Mouse (Mus musculus): ENCODE data around the gene Fbln2. TPM values are rescaled to one million over a fixed set of nuclear protein-coding genes. Genes with fewer than 3 reads are reported as not detected.
"Not testable (repeated sequence)": the region's sequence is repeated elsewhere in the genome, so short reads cannot be mapped to it uniquely, and the experiment has no call there.

Gene Fbln2
- 1 to 10 TPM; 4.0 to 6.8 TPM for total RNA-seq (2021)

- DNase-seq (ENCODE audit: low spot score in 2 of 2); intact Hi-C loops (cut with DNase I): not testable (repeated sequence)
Observed at GRCm38 (mm10) chr6:91212155-91212554, at the start of gene Fbln2. Gene Fbln2, plus strand, starts transcription at chr6:91212455.

GRCm38 (mm10) chr6:91163195-91163911 is 48.9 kb upstream of the Fbln2 start:
- DNase-seq (ENCODE audit: low spot score in 2 of 2) = no peak
- intact Hi-C loops (cut with DNase I) = no loop called here

DNA sequence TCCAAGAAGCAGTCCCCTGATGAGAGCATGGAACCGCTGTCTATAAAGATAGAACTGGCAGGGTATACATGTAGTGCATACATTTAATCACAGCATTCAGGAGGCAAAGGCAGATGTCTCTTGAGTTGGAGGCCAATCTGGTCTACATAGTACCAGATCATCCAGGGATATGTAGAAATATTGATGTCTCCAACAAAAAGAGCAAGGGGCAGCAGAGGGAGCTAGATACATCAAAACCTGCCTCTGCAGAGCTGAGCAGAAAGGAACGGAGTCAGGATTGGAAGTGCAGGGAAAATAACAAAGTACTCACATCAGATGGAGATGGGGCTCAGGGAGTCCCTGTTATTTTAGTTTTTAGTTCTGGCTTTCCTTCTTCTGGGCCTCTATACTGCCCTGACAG is 47.7 kb upstream of the Fbln2 start:
- DNase-seq (ENCODE audit: low spot score in 2 of 2) = no peak
- intact Hi-C loops (cut with DNase I) = no loop called here

DNA sequence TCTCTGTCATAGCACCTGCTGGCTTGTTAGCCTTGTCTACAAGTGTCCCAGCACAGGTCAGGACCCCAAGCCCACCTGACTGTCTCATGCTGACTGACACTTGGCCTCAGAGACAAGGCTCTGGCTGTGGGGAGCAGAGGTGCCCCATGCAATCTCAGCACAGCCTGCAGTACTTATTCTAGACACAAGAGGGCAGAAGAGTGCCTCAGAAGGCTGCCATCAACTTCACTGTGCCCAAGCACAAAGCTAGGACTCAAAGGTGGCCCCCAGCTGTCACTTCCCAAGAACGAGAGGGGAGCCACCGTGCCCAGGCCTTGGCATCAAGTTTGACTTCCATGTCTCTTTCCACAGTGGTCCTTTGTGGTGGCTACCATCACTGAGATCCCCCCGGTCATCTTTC is 47.0 kb upstream of the Fbln2 start:
- DNase-seq (ENCODE audit: low spot score in 2 of 2) = peak; percentile 73 to 76
- intact Hi-C loops (cut with DNase I) = loop anchor here (1.0 kb wide), 1 partner anchor 112 kb away; no protein-coding TSS in a partner anchor

DNA sequence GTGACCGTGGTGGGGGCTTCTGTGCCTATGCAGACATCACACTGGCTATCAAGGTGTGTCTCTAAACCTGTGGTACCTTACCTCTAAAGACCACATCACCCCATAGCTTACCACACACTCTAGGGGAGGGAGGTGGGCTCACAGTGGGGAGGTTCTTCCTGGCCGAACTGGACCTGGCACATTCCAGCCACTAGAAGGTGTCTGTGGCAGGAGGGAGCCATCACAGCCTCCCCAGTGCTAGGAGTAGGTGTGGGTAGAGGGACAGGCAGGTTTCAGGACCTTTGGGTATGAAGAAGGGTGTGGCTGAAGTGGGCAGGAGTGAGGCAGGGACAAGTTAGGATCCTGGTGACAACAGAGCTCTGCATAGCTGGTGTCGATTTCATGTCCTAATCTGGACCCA is 44.4 kb upstream of the Fbln2 start:
- DNase-seq (ENCODE audit: low spot score in 2 of 2) = no peak
- intact Hi-C loops (cut with DNase I) = no loop called here

DNA sequence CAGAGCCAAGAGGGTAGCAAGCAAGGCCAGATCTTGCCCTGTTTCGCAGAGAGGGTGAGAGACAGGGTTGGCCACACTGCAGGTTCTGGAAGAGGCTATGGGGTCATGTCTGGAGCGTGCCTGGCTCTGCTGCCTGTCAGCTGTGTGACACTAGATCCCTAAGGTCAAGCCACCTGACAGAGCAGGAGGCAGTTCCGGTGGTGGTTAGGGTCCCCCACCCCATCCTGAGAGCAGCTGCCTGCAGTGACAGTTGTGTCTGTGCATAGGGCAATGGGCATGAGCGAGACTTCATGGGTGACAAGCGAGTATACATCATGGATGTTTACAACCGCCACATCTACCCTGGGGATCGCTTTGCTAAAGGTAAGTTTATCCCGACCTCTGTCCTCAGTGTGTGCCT is 43.1 kb upstream of the Fbln2 start:
- DNase-seq (ENCODE audit: low spot score in 2 of 2) = no peak
- intact Hi-C loops (cut with DNase I) = no loop called here

GRCm38 (mm10) chr6:91171396-91171895 is 40.8 kb upstream of the Fbln2 start:
- no peak for DNase-seq (ENCODE audit: low spot score in 2 of 2)
- intact Hi-C loops (cut with DNase I) = loop anchor here (5.0 kb wide), 1 partner anchor 241 kb away; the partner anchor contains the start of gene Wnt7a

- intact Hi-C loops (cut with DNase I) = loop anchor here (2.0 to 5.0 kb wide), 2 partner anchors 104 to 240 kb away; partner anchors contain the start of gene Wnt7a
- DNase-seq (ENCODE audit: low spot score in 2 of 2) = no peak
Observed at GRCm38 (mm10) chr6:91172381-91172780, 39.9 kb upstream of the Fbln2 start.

GRCm38 (mm10) chr6:91173221-91173880 is 38.9 kb upstream of the Fbln2 start:
- intact Hi-C loops (cut with DNase I) = loop anchor here (2.0 to 5.0 kb wide), 2 partner anchors 103 to 239 kb away; partner anchors contain the start of gene Wnt7a
- peak in 1 of 2 experiments; percentile 57 for DNase-seq (ENCODE audit: low spot score in 2 of 2)

DNA sequence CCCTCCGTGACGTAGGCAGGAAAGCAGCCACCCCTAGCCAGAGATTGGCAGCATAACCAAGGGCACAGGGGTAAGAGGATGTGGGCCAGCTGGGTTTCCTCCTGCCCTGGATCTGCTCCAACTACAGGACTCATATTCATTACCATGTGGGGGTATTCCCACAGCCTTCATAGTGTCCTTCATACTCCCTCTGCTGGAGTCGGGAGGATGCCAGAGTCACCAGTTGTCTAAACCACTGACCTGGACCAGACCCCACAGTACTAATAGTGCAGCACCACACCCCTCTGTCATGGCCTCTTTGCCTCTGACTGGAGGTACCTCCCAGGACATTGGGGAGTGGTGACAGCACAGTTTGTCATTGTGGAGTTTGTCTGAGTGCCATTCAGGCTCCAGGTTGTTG is 38.0 kb upstream of the Fbln2 start:
- intact Hi-C loops (cut with DNase I) = loop anchor here (5.0 kb wide), 1 partner anchor 238 kb away; the partner anchor contains the start of gene Wnt7a
- no peak for DNase-seq (ENCODE audit: low spot score in 2 of 2)

DNA sequence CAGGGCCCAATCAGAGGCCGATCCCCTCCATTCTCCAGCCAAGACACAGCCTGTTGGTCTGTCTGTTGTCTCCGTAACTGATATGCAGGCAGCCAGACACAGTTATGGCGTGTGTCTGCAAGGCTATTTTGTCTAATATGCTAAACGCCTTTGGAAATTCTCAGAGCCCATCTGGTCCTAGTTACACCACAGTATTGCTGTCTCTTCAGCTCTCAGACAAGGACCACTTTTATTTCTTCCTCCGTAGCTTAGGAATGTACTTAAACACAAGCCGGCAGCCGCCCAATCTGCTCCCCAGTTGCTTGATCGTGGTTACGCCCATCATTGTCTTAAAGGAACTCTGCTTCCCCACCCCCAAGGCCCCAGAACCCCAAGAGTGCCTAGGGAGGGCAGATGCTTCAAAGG is 31.5 kb upstream of the Fbln2 start:
- intact Hi-C loops (cut with DNase I) = no loop called here
- DNase-seq (ENCODE audit: low spot score in 2 of 2) = no peak

GRCm38 (mm10) chr6:91181320-91181719 is 30.9 kb upstream of the Fbln2 start:
- DNase-seq (ENCODE audit: low spot score in 2 of 2) = no peak
- intact Hi-C loops (cut with DNase I) = no loop called here

DNA sequence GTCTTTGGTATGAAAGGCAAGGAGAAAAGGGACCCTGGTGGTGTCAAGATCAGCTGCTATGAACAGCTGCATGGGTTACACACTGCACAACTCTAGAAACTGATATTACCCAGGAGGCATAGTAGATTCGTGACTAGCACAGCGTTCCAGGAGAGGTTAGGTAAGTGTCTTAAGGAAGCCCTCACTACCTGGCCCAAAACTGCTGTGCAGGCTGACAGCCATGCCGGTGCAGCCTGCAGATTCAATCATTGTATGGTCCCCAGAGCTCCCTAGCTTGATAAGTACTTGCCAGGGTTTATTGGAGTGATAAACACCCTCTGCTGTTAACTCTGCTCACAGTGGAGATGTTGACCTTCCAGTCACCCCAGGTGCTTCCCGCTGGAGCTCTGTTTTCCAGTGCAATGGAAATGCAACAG is 30.2 kb upstream of the Fbln2 start:
- DNase-seq (ENCODE audit: low spot score in 2 of 2) = no peak
- intact Hi-C loops (cut with DNase I) = no loop called here

- no peak for DNase-seq (ENCODE audit: low spot score in 2 of 2)
- intact Hi-C loops (cut with DNase I) = no loop called here
Observed at GRCm38 (mm10) chr6:91183041-91183440, 29.2 kb upstream of the Fbln2 start.

- no peak for DNase-seq (ENCODE audit: low spot score in 2 of 2)
- intact Hi-C loops (cut with DNase I) = no loop called here
Observed at GRCm38 (mm10) chr6:91183980-91184379, 28.3 kb upstream of the Fbln2 start.

DNA sequence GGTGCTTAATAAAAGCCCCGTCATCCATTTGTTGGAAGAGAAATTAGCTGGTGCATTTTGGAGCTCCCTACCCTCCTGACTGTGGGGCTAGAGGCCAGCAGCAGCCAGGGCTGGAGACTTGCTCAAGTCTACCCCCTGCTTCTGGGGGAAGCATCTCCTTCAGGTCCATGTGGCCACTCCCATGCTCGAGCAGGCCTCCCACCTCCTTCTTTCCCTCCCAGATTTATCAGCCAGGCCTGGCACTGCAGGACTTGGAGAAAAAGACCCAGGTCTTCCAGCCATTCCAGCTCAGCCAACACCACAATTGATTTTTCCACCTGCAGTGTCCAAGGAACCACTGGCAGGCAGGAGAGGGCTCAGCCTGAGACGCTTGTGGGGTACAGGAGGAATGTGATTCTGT is 27.5 kb upstream of the Fbln2 start:
- no peak for DNase-seq (ENCODE audit: low spot score in 2 of 2)
- intact Hi-C loops (cut with DNase I) = loop anchor here (5.0 kb wide), 1 partner anchor 43 kb away; no protein-coding TSS in a partner anchor

- DNase-seq (ENCODE audit: low spot score in 2 of 2) = no peak
- intact Hi-C loops (cut with DNase I) = loop anchor here (5.0 kb wide), 1 partner anchor 42 kb away; no protein-coding TSS in a partner anchor
Observed at GRCm38 (mm10) chr6:91185502-91185901, 26.8 kb upstream of the Fbln2 start.

GRCm38 (mm10) chr6:91186161-91186931 is 25.9 kb upstream of the Fbln2 start:
- intact Hi-C loops (cut with DNase I) = loop anchor here (5.0 kb wide), 1 partner anchor 41 kb away; no protein-coding TSS in a partner anchor
- DNase-seq (ENCODE audit: low spot score in 2 of 2) = no peak

DNA sequence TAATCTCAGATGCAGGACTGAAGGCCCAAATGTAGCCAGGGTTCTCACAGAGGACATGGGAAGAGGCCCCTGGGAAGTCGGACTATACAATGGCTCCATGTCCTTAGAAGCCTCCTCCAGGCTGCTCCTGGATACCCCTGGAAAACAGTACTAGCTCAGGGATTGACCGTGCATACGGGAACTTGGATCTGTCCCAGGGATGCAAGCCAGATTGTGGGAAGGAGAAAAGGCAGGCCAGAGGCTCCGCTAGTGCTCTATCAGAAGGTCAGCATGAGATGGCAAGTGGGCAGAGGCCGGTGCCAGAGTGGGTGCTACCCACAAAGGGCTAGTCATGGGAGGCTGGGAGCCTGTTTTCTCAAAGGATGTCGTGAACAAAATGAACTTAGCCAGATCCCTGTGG is 25.3 kb upstream of the Fbln2 start:
- no peak for DNase-seq (ENCODE audit: low spot score in 2 of 2)
- intact Hi-C loops (cut with DNase I) = loop anchor here (5.0 kb wide), 1 partner anchor 40 kb away; no protein-coding TSS in a partner anchor

DNA sequence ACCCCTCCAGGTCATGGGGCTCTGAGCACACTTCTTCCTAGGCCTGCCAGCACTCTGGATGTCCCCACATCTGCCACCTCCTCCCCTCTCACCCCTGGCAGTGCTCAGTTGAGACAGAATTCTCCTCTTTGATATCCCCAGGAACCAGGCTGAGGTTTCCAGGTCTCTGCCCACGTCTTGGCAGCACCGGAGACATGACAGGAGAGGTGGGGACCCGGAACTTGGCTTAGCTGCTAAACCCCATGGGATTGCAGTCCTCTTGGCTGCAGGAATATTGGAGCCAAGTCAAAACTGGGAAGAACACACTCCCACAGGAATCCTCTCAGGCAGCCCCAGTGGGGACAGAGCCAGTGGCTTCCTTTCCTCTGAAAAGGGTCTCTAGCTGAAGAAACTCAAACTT is 24.4 kb upstream of the Fbln2 start:
- DNase-seq (ENCODE audit: low spot score in 2 of 2) = no peak
- intact Hi-C loops (cut with DNase I) = loop anchor here (5.0 kb wide), 1 partner anchor 39 kb away; no protein-coding TSS in a partner anchor
